Mouse (Mus musculus): ENCODE measurements around the gene Prokr2. TPM values are rescaled to one million over a fixed set of nuclear protein-coding genes. Genes with fewer than 3 reads are reported as not detected.
"Not testable (repeated sequence)": the region's sequence is repeated elsewhere in the genome, so short reads cannot be mapped to it uniquely, and the experiment has no call there.

Prokr2 gene
- polyA plus RNA-seq, 1 experiment from 2014 or later = 6.3 TPM

- 66% methylated on average over 4 of the region's 4 CpGs for WGBS
- Histone ChIP-seq H3K36me3 (replicated peaks) (no peaks in the 10 kb centered on the region), H3K9me3 (no peaks in the 10 kb centered on the region), H3K27ac (no peak overlapping the region), H3K4me1 (no peaks in the 10 kb centered on the region), H3K9ac (no peak overlapping the region), H3K27me3 (replicated peaks) (no peaks in the 10 kb centered on the region), H3K4me3 (no peak overlapping the region), H3K4me2 (no peak overlapping the region)
- no peak for ATAC-seq (replicated peaks)
These were observed 61.7 kb downstream of the Prokr2 start for GRCm38 (mm10) chr2:132323541-132323940.

DNA sequence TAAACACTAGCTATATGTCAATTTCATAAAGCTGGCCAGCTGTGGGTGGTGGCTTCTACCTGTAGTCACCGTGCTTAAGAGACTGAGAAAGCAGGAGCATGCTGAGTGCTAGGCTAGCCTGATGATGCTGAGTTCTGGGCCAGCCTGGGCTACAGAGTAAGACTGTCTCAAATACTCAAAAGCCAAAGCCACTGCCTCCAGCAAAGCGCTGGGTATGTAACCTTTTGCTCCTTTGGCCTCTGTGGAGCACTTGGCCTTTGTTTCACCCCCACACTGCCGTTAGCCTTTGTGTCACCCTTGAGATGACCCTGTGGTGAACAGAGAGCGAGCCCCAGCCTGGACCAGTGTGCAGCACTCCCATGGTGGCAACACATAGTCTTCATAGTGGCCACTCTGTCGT is 64.7 kb downstream of the Prokr2 start:
- no peaks in the 10 kb centered on the region for H3K9me3 ChIP-seq
- no peak overlapping the region for H3K4me3 ChIP-seq
- WGBS = 76% methylated on average over 5 of the region's 5 CpGs
- H3K27me3 ChIP-seq (replicated peaks) = no peaks in the 10 kb centered on the region
- H3K4me2 ChIP-seq = no peak overlapping the region
- H3K9ac ChIP-seq = no peak overlapping the region
- H3K27ac ChIP-seq = no peak overlapping the region
- H3K36me3 ChIP-seq (replicated peaks) = no peaks in the 10 kb centered on the region
- no peaks in the 10 kb centered on the region; the same call in 1 of the 2 replicates for H3K4me1 ChIP-seq
- ATAC-seq (replicated peaks) = no peak

DNA sequence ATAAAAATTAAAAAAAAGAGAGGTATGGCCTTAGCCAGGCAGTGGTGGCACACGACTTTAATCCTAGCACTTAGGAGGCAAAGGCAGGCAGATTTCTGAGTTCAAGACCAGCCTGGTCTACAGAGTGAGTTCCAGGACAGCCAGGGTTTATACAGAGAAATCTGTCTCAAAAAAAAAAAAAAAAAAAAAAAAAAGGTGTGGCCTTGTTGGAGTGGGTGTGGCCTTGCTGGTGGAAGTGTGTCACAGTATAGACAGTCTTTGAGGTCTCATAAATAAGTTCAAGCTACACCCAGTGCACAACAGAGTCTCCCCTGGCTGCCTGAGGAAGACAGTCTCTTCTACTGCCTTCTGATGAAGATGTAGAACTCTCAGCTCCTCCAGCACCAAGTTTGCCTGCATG is 68.1 kb downstream of the Prokr2 start:
- no peak for ATAC-seq (replicated peaks)

DNA sequence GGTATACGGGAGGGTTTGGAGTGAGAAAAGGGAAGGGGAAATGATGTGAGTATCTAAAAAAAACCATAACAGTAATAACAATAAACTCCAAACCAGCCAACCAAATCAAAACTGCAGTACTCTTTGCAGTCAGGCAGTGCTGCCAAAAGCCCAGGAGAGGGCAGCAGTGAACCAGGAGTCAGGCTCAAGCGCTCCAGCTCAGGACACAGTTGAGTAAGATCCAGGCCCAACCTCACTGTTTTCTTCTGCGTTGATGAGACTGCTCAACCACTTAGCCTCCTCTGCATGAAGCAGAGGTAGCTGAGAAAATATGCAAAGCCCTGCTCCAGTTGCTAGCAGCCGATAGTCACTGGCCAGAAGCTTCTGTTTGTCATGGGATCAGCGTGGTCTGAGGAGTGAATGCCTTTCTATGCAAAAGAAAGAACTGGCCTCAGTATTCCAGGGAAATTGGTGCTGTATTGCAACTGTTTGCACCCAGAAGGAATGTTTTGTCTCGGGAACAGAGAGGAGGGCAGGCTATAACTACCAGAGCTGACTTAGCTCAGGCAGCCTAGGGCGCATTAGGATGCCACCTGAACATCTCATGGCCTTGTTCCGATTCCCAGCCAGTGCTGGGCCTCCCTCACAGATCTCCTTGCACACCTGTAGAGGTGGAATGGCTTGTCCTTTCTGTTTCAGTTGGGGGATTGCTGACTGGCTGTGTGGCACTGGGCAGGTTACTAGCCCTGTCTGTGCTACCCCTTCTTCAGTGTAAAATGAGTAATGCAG is 69.0 kb downstream of the Prokr2 start:
- Histone ChIP-seq H3K4me1 (no peaks in the 10 kb centered on the region; the same call in 1 of the 2 replicates), H3K27me3 (replicated peaks) (no peaks in the 10 kb centered on the region), H3K9ac (no peak overlapping the region), H3K36me3 (replicated peaks) (no peaks in the 10 kb centered on the region), H3K4me2 (no peak overlapping the region), H3K9me3 (no peaks in the 10 kb centered on the region), H3K27ac (no peak overlapping the region), H3K4me3 (no peak overlapping the region)
- ATAC-seq (replicated peaks) = peak; percentile 87
- WGBS = 38% methylated on average over 8 of the region's 8 CpGs

More for the DNA sequence above, 68.1 kb downstream of the Prokr2 start:
- Histone ChIP-seq H3K27ac (no peak overlapping the region), H3K4me2 (no peak overlapping the region), H3K27me3 (replicated peaks) (no peaks in the 10 kb centered on the region), H3K36me3 (replicated peaks) (no peaks in the 10 kb centered on the region), H3K9me3 (no peaks in the 10 kb centered on the region), H3K4me3 (no peak overlapping the region), H3K4me1 (no peaks in the 10 kb centered on the region; the same call in 1 of the 2 replicates), H3K9ac (no peak overlapping the region)
- WGBS = 89% methylated on average over 1 of the region's 1 CpGs

DNA sequence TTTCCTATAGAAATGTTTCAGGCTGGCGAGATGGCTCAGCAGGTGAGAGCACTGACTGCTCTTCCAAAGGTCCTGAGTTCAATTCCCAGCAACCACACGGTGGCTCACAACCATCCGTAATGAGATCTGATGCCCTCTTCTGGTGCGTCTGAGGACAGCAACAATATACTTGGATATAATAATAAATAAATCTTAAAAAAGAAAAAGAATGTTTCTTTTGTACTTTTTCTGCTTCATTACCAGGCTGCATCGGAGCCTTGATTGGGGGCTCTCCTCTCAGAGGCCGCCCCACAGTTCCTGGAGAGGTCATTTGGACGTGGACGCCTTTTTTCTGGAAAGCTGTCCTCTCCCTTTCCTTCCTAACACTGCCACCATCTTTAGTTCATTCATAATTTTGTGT is 71.2 kb downstream of the Prokr2 start:
- not testable (repeated sequence) for H3K4me1 ChIP-seq; H3K9me3 ChIP-seq; H3K9ac ChIP-seq; ATAC-seq (replicated peaks); H3K4me3 ChIP-seq; H3K27ac ChIP-seq; H3K4me2 ChIP-seq; H3K27me3 ChIP-seq (replicated peaks); H3K36me3 ChIP-seq (replicated peaks)
- 89% methylated on average over 8 of the region's 8 CpGs for WGBS

DNA sequence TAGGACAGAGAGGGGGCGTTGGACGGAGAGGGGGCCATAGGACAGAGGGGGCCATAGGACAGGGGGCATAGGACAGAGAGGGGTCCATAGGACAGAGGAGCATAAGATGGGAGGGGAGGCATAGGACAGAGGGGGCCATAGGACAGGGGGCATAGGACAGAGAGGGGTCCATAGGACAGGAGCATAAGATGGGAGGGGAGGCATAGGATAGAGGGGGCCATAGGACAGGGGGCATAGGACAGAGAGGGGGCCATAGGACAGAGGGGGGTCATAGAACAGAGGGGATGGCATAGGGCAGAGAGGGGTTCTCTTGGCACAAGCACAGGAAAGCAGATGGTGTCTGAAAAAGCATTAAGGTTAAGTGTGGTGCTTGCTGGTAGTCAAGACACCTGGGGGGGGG is 71.7 kb downstream of the Prokr2 start:
- Histone ChIP-seq H3K4me3 (no peak overlapping the region), H3K36me3 (replicated peaks) (peaks cover 6% of the 10 kb centered on the region; the same call in 1 of the 2 replicates), H3K4me2 (no peak overlapping the region), H3K4me1 (no peaks in the 10 kb centered on the region; the same call in 1 of the 2 replicates), H3K9me3 (no peaks in the 10 kb centered on the region), H3K9ac (no peak overlapping the region), H3K27me3 (replicated peaks) (no peaks in the 10 kb centered on the region), H3K27ac (no peak overlapping the region)
- ATAC-seq (replicated peaks) = peak; percentile 15
- WGBS = 100% methylated on average over 2 of the region's 2 CpGs

DNA sequence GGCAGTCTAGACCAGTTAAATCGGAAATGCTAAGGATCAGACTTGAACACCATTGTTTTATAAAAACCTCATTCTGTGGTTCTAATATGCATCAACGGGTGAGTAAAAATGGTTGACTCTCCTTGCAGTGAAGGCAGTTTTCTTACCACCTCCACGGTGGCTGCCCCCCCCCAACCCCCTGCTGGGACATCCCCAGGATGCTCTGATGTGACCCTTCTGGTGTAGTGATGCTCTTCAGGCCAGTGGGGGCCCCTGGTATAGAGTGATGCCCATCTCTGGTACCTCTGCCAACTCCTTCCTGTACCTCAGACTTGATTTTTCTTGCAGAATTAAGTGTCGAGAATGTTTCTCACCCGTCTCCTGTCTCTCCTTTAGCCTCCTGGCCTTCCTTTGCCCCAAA is 72.6 kb downstream of the Prokr2 start:
- Histone ChIP-seq H3K27me3 (replicated peaks) (no peaks in the 10 kb centered on the region), H3K4me1 (no peaks in the 10 kb centered on the region; the same call in 1 of the 2 replicates), H3K9me3 (no peaks in the 10 kb centered on the region), H3K4me2 (no peak overlapping the region), H3K36me3 (replicated peaks) (peaks cover 7% of the 10 kb centered on the region; the same call in 1 of the 2 replicates), H3K27ac (no peak overlapping the region), H3K9ac (no peak overlapping the region), H3K4me3 (no peak overlapping the region)
- ATAC-seq (replicated peaks) = no peak
- WGBS = 82% methylated on average over 5 of the region's 5 CpGs

DNA sequence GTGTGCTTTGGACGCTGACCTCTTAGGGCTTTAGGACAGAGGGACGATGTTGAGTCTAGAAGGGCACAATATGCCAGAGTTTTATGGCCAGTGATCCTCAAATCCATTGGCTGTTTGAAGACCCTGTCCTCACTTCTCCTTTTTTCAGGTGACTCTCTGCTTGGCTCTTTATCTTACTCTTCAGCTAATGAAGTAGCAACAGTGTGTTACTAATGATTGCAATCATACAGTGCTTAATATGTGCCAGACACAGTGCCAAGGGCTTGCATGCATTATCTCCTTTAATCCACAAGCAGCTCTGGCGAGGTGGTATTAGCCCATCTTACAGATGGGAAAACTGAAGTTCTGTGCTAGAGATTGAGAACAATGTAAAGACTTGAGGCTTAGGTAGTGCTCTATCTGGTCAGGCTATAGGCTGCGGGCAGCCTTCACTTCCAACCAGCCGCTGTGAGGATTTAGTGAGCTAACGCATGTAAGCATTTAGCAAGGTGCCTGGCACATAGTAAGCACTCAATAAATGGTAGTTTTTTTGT is 75.8 kb downstream of the Prokr2 start:
- H3K27ac ChIP-seq = no peak overlapping the region
- no peak overlapping the region for H3K9ac ChIP-seq
- no peak for ATAC-seq (replicated peaks)
- no peaks in the 10 kb centered on the region for H3K9me3 ChIP-seq
- peaks cover 20% of the 10 kb centered on the region for H3K36me3 ChIP-seq (replicated peaks)
- H3K4me1 ChIP-seq = no peaks in the 10 kb centered on the region
- 96% methylated on average over 6 of the region's 6 CpGs for WGBS
- H3K4me3 ChIP-seq = no peak overlapping the region
- no peaks in the 10 kb centered on the region for H3K27me3 ChIP-seq (replicated peaks)
- H3K4me2 ChIP-seq = no peak overlapping the region

DNA sequence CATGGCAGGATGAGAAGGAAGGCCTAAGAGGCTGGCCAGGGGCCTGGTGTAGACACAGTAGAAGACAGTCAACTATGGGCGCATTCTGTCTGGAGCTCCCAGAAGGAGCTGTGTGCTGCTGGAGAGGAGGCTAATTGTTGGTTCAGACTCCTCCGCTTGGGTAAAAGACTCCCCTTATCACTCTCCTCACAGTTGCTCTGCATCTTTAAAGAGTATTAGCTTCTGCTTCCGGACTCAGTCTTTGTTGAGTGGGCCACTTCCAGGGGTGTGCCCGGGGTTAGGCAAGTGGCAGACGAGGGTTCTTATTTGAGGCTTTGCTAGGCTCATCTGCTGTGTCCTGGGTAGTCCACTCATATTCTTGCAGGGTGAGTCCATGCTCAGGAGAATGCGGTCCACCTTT is 76.4 kb downstream of the Prokr2 start:
- Histone ChIP-seq H3K27me3 (replicated peaks) (no peaks in the 10 kb centered on the region), H3K27ac (no peak overlapping the region), H3K9ac (no peak overlapping the region), H3K4me3 (no peak overlapping the region), H3K9me3 (no peaks in the 10 kb centered on the region), H3K4me1 (no peaks in the 10 kb centered on the region), H3K36me3 (replicated peaks) (peaks cover 21% of the 10 kb centered on the region), H3K4me2 (no peak overlapping the region)
- no peak for ATAC-seq (replicated peaks)
- 96% methylated on average over 6 of the region's 6 CpGs for WGBS

- no peaks in the 10 kb centered on the region for H3K9me3 ChIP-seq
- no peak for ATAC-seq (replicated peaks)
- 96% methylated on average over 11 of the region's 11 CpGs for WGBS
- no peak overlapping the region for H3K9ac ChIP-seq
- no peaks in the 10 kb centered on the region for H3K27me3 ChIP-seq (replicated peaks)
- no peaks in the 10 kb centered on the region for H3K4me1 ChIP-seq
- no peak overlapping the region for H3K4me2 ChIP-seq
- H3K27ac ChIP-seq = no peak overlapping the region
- no peak overlapping the region for H3K4me3 ChIP-seq
- peaks cover 24% of the 10 kb centered on the region for H3K36me3 ChIP-seq (replicated peaks)
These were observed 77.9 kb downstream of the Prokr2 start for GRCm38 (mm10) chr2:132307213-132307843.

DNA sequence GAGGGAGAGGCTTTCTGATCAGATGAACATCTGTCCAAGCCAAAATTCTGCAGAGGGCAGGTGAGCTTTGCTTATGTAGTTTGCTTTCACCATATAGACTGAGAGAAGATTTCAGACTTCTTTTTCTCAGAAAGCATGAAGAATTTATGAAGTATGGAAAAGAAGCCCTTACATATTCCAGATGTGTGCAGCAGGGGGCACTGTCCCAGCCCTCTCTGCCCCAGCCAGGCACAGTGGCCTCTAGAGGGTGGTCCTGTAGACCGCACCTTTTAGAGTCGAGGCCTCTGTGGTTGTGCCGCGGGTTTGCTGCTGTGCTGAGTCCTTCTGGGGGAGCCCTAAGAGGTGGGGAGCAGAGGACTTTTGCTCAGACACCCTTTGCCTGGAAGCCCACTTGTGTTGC is 79.3 kb downstream of the Prokr2 start:
- Histone ChIP-seq H3K4me1 (no peaks in the 10 kb centered on the region), H3K27ac (no peak overlapping the region), H3K27me3 (replicated peaks) (no peaks in the 10 kb centered on the region), H3K9ac (no peak overlapping the region), H3K4me3 (no peak overlapping the region), H3K9me3 (no peaks in the 10 kb centered on the region), H3K4me2 (no peak overlapping the region), H3K36me3 (replicated peaks) (peaks cover 26% of the 10 kb centered on the region)
- 72% methylated on average over 4 of the region's 4 CpGs for WGBS
- ATAC-seq (replicated peaks) = no peak

DNA sequence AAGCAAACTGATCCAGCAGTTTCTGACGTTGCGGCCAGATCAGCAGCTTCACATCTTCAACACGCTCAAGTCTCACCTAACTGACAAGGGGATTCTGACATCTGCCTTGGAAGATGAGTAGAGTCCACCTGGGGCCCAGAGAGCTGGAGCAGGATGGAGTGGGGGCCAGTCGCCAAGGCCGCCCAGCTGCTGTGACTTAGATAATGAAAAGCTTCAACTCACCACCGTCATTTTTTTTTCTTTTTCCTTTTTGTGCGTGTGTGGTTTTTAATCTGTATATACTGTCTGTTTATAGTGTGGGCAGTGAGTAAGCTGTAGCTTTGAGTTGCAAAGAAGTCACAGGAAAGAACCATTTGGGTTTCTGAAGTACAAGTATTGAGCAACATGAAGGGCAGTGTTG is 80.1 kb downstream of the Prokr2 start:
- no peak for ATAC-seq (replicated peaks)
- Histone ChIP-seq H3K4me1 (no peaks in the 10 kb centered on the region), H3K4me2 (no peak overlapping the region), H3K4me3 (no peak overlapping the region), H3K27me3 (replicated peaks) (no peaks in the 10 kb centered on the region), H3K36me3 (replicated peaks) (peaks cover 26% of the 10 kb centered on the region), H3K9me3 (no peaks in the 10 kb centered on the region), H3K27ac (no peak overlapping the region), H3K9ac (no peak overlapping the region)
- WGBS = 91% methylated on average over 7 of the region's 7 CpGs

Data from midbrain, embryonic 15.5 days (tissue).